Mouse (Mus musculus): ENCODE results near the gene Nyap2.

Nyap2 gene

GRCm38 (mm10) chr1:81076831-81077664 lies at the start of gene Nyap2:
Gene Nyap2, plus strand, starts transcription at chr1:81076950.
- DNase-seq = no peak

- DNase-seq = no peak
Measured at GRCm38 (mm10) chr1:81042907-81043868, 33.6 kb upstream of the Nyap2 start.

- no peak for DNase-seq
Measured at GRCm38 (mm10) chr1:81058340-81058739, 18.4 kb upstream of the Nyap2 start.

GRCm38 (mm10) chr1:81058835-81059234 lies 17.9 kb upstream of the Nyap2 start:
- DNase-seq = no peak

GRCm38 (mm10) chr1:81062811-81063210 lies 13.9 kb upstream of the Nyap2 start:
- no peak for DNase-seq

- DNase-seq = no peak
Measured at GRCm38 (mm10) chr1:81076259-81076658, 491 bp upstream of the Nyap2 start.

GRCm38 (mm10) chr1:81077665-81078314 lies 1.0 kb downstream of the Nyap2 start:
- no peak for DNase-seq

GRCm38 (mm10) chr1:81087485-81087884 lies 10.7 kb downstream of the Nyap2 start:
- no peak for DNase-seq

GRCm38 (mm10) chr1:81090400-81090799 lies 13.7 kb downstream of the Nyap2 start:
- no peak for DNase-seq

GRCm38 (mm10) chr1:81090979-81091378 lies 14.2 kb downstream of the Nyap2 start:
- DNase-seq = no peak

- DNase-seq = no peak
Measured at GRCm38 (mm10) chr1:81092056-81092455, 15.3 kb downstream of the Nyap2 start.

- DNase-seq = no peak
Measured at GRCm38 (mm10) chr1:81092886-81093285, 16.1 kb downstream of the Nyap2 start.

GRCm38 (mm10) chr1:81098950-81099349 lies 22.2 kb downstream of the Nyap2 start:
- no peak for DNase-seq

GRCm38 (mm10) chr1:81101749-81102148 lies 25.0 kb downstream of the Nyap2 start:
- DNase-seq = no peak

- no peak for DNase-seq
Measured at GRCm38 (mm10) chr1:81119732-81120131, 43.0 kb downstream of the Nyap2 start.

GRCm38 (mm10) chr1:81132007-81132712 lies 55.4 kb downstream of the Nyap2 start:
- no peak for DNase-seq

- no peak for DNase-seq
Measured at GRCm38 (mm10) chr1:81143855-81144254, 67.1 kb downstream of the Nyap2 start.

- DNase-seq = no peak
Measured at GRCm38 (mm10) chr1:81145576-81145975, 68.8 kb downstream of the Nyap2 start.

GRCm38 (mm10) chr1:81169245-81169644 lies 92.5 kb downstream of the Nyap2 start:
- no peak for DNase-seq

GRCm38 (mm10) chr1:81172703-81173102 lies 96.0 kb downstream of the Nyap2 start:
- no peak for DNase-seq

GRCm38 (mm10) chr1:81173303-81173702 lies 96.6 kb downstream of the Nyap2 start:
- no peak for DNase-seq

- DNase-seq = no peak
Measured at GRCm38 (mm10) chr1:81179725-81180124, 103.0 kb downstream of the Nyap2 start.
